Mouse (Mus musculus) CH12.LX (cell line): Measurements from ENCODE around the gene Rpl39. TPM values are rescaled to one million over a fixed set of nuclear protein-coding genes. Genes with fewer than 3 reads are reported as not detected.

Experiments used
- DNase-seq: peaks from one replicate; pipeline ENCODE4 v3.0.0-alpha.2; 2013; ENCODE audit errors: extremely low read depth
- H3K27ac ChIP-seq: 2 replicates; pipeline ENCODE4 v1.5.1; 2012; ENCODE audit warnings: low read depth, mild to moderate bottlenecking, control low read depth, moderate library complexity; ENCODE audit not compliant: insufficient read depth
- H3K27me3 ChIP-seq: replicated peaks from 2 replicates; pipeline ENCODE3; 2012; ENCODE audit warnings: inconsistent platforms
- H3K36me3 ChIP-seq, 2 experiments: replicated peaks in 1 of 2; 2 replicates each; pipeline versions ENCODE3 to v1.6.1; 2012; ENCODE audit warnings: inconsistent platforms in 1 of 2, low read length in 1 of 2, mild to moderate bottlenecking in 1 of 2, mixed read lengths in 1 of 2, moderate library complexity in 1 of 2; ENCODE audit not compliant: control insufficient read depth in 1 of 2, insufficient read depth in 1 of 2
- H3K4me1 ChIP-seq, 2 experiments: 2 replicates each; pipeline ENCODE4 v1.6.1; 2012; ENCODE audit warnings: inconsistent platforms in 1 of 2, moderate library complexity in 1 of 2; ENCODE audit not compliant: insufficient read depth in 2 of 2, control insufficient read depth in 1 of 2
- H3K4me2 ChIP-seq: 2 replicates; pipeline ENCODE4 v1.6.1; 2012; ENCODE audit warnings: low read depth, mild to moderate bottlenecking, control low read depth; ENCODE audit not compliant: poor library complexity, insufficient read depth, severe bottlenecking
- H3K4me3 ChIP-seq, 3 experiments: fragments of 150-350 bp in 1 of 3; sonication (generic) in 1 of 3; replicated peaks in 1 of 3; 2 replicates each; pipeline versions ENCODE3 to v1.5.1; 2011 to 2012; ENCODE audit warnings: low read depth in 2 of 3, low read length in 2 of 3, mild to moderate bottlenecking in 2 of 3, moderate library complexity in 2 of 3, control low read depth in 1 of 3, improper control_type of control experiment in 1 of 3, inconsistent platforms in 1 of 3, mixed read lengths in 1 of 3; ENCODE audit not compliant: poor library complexity in 1 of 3
- H3K79me2 ChIP-seq: replicated peaks from 2 replicates; pipeline ENCODE4 v1.6.1; 2012; ENCODE audit warnings: mild to moderate bottlenecking, moderate library complexity; ENCODE audit not compliant: control insufficient read depth, poor library complexity, insufficient read depth, severe bottlenecking; ENCODE audit errors: extremely low read depth
- H3K9ac ChIP-seq: 2 replicates; pipeline ENCODE4 v1.6.1; 2012; ENCODE audit warnings: low read depth, mild to moderate bottlenecking, control low read depth, moderate library complexity; ENCODE audit not compliant: insufficient read depth
- H3K9me3 ChIP-seq: replicated peaks from 2 replicates; pipeline ENCODE3; 2012; ENCODE audit warnings: low read length, inconsistent platforms, mixed read lengths
- CHD1 ChIP-seq: IDR thresholded peaks from 2 replicates; pipeline ENCODE4 v1.6.1; 2012; ENCODE audit warnings: low read depth, low read length, improper control_type of control experiment, inconsistent platforms
- CHD2 ChIP-seq: IDR thresholded peaks from 2 replicates; pipeline ENCODE4 v1.6.1; 2011; ENCODE audit warnings: low read length, improper control_type of control experiment
- CTCF ChIP-seq, 2 experiments: IDR thresholded peaks in 1 of 2; conservative IDR thresholded peaks in 1 of 2; 2 replicates each; pipeline ENCODE4 v1.5.1; 2011 to 2012; ENCODE audit warnings: low read depth in 2 of 2, low read length in 2 of 2, improper control_type of control experiment in 1 of 2, inconsistent platforms in 1 of 2, mild to moderate bottlenecking in 1 of 2, moderate library complexity in 1 of 2
- E2F4 ChIP-seq: IDR thresholded peaks from 2 replicates; pipeline ENCODE4 v1.6.1; 2011; ENCODE audit warnings: low read depth, low read length, improper control_type of control experiment; ENCODE audit not compliant: insufficient replicate concordance
- ELF1 ChIP-seq: IDR thresholded peaks from 2 replicates; pipeline ENCODE4 v1.6.1; 2014; ENCODE audit warnings: low read depth, mild to moderate bottlenecking, inconsistent platforms, low read length, improper control_type of control experiment
- HCFC1 ChIP-seq: IDR thresholded peaks from 2 replicates; pipeline ENCODE4 v1.6.1; 2012; ENCODE audit warnings: low read depth, mild to moderate bottlenecking, inconsistent platforms, low read length, improper control_type of control experiment
- IRF4 ChIP-seq: IDR thresholded peaks from 2 replicates; pipeline ENCODE4 v1.6.1; 2014; ENCODE audit warnings: low read depth, mild to moderate bottlenecking, inconsistent platforms, low read length, improper control_type of control experiment
- JUND ChIP-seq: conservative IDR thresholded peaks from 2 replicates; pipeline ENCODE4 v1.6.1; 2011; ENCODE audit warnings: low read depth, low read length, improper control_type of control experiment
- KAT2A ChIP-seq: IDR thresholded peaks from 2 replicates; pipeline ENCODE4 v1.6.1; 2012; ENCODE audit warnings: low read length, improper control_type of control experiment, inconsistent platforms; ENCODE audit not compliant: insufficient replicate concordance
- MAX ChIP-seq: IDR thresholded peaks from 2 replicates; pipeline ENCODE4 v1.6.1; 2011; ENCODE audit warnings: low read length, improper control_type of control experiment
- MEF2A ChIP-seq: IDR thresholded peaks from 2 replicates; pipeline ENCODE4 v1.6.1; 2014; ENCODE audit warnings: low read depth, mild to moderate bottlenecking, inconsistent platforms, low read length, improper control_type of control experiment, borderline replicate concordance
- MXI1 ChIP-seq: IDR thresholded peaks from 2 replicates; pipeline ENCODE4 v1.6.1; 2011; ENCODE audit warnings: mild to moderate bottlenecking, low read depth, low read length, improper control_type of control experiment
- MYC ChIP-seq: IDR thresholded peaks from 2 replicates; pipeline ENCODE4 v1.6.1; 2011; ENCODE audit warnings: low read depth, mild to moderate bottlenecking, improper control_type of control experiment, low read length
- NRF1 ChIP-seq: IDR thresholded peaks from 2 replicates; pipeline ENCODE4 v1.6.1; 2014; ENCODE audit warnings: low read depth, mild to moderate bottlenecking, inconsistent platforms, low read length, improper control_type of control experiment, moderate library complexity
- PAX5 ChIP-seq: IDR thresholded peaks from 2 replicates; pipeline ENCODE4 v1.6.1; 2012; ENCODE audit warnings: low read length, inconsistent platforms, mixed read lengths
- POLR2A ChIP-seq: IDR thresholded peaks from 2 replicates; pipeline ENCODE4 v1.6.1; 2011; ENCODE audit warnings: low read depth, mild to moderate bottlenecking, improper control_type of control experiment, low read length
- SIN3A ChIP-seq: IDR thresholded peaks from 2 replicates; pipeline ENCODE4 v1.6.1; 2012; ENCODE audit warnings: low read length, improper control_type of control experiment, inconsistent platforms
- TBP ChIP-seq: conservative IDR thresholded peaks from 2 replicates; pipeline ENCODE4 v1.6.1; 2011; ENCODE audit warnings: low read depth, low read length, improper control_type of control experiment
- TCF12 ChIP-seq: IDR thresholded peaks from 2 replicates; pipeline ENCODE4 v1.6.1; 2014; ENCODE audit warnings: low read depth, mild to moderate bottlenecking, inconsistent platforms, low read length, improper control_type of control experiment
- UBTF ChIP-seq: IDR thresholded peaks from 2 replicates; pipeline ENCODE4 v1.6.1; 2012; ENCODE audit warnings: low read depth, mild to moderate bottlenecking, inconsistent platforms, low read length, improper control_type of control experiment, moderate library complexity
- ZKSCAN1 ChIP-seq: IDR thresholded peaks from 2 replicates; pipeline ENCODE4 v1.6.1; 2012; ENCODE audit warnings: low read depth, inconsistent platforms, low read length, improper control_type of control experiment, borderline replicate concordance
- ZMIZ1 ChIP-seq: IDR thresholded peaks from 2 replicates; pipeline ENCODE4 v1.6.1; 2012; ENCODE audit warnings: low read depth, mild to moderate bottlenecking, inconsistent platforms, low read length, improper control_type of control experiment
- ZNF384 ChIP-seq: IDR thresholded peaks from 2 replicates; pipeline ENCODE4 v1.6.1; 2012; ENCODE audit warnings: low read depth, low read length, improper control_type of control experiment, inconsistent platforms
- dilution Hi-C: fragments of 300-500 bp; cut with MboI; formaldehyde crosslinking; loops from 2 replicates; pipeline ENCODE4 v1.14.3; 2020; ENCODE audit warnings: low sequenced_read_pairs; ENCODE audit not compliant: extremely low pct_unique_long_range_greater_than_20kb, extremely low pct_ligation_motif_present
- in situ Hi-C: fragments of 300-500 bp; cut with MboI; formaldehyde crosslinking; loops from 3 replicates; pipeline ENCODE4 v1.14.3; 2019; ENCODE audit warnings: low sequenced_read_pairs, low pct_ligation_motif_present, low pct_unique_long_range_greater_than_20kb, mixed read lengths
- polyA plus RNA-seq: library from polyadenylated mRNA; unstranded; fragments of >175 nt; gene quantifications from 2 replicates; pipeline ENCODE4 v1.2.1, GENCODE M21; 2012; ENCODE audit warnings: low read depth; ENCODE audit not compliant: insufficient read length
- total RNA-seq, 2 experiments: library from RNA; depleted of rRNA; stranded (reverse); fragments of 300-350 nt in 1 of 2; fragments of >200 nt in 1 of 2; gene quantifications; 2 replicates each; pipeline ENCODE4 v1.2.3; 2012 to 2014

Gene Rpl39
- total and polyA plus RNA-seq, 3 experiments = 1,227 to 2,172 (median 2,129) TPM

DNA sequence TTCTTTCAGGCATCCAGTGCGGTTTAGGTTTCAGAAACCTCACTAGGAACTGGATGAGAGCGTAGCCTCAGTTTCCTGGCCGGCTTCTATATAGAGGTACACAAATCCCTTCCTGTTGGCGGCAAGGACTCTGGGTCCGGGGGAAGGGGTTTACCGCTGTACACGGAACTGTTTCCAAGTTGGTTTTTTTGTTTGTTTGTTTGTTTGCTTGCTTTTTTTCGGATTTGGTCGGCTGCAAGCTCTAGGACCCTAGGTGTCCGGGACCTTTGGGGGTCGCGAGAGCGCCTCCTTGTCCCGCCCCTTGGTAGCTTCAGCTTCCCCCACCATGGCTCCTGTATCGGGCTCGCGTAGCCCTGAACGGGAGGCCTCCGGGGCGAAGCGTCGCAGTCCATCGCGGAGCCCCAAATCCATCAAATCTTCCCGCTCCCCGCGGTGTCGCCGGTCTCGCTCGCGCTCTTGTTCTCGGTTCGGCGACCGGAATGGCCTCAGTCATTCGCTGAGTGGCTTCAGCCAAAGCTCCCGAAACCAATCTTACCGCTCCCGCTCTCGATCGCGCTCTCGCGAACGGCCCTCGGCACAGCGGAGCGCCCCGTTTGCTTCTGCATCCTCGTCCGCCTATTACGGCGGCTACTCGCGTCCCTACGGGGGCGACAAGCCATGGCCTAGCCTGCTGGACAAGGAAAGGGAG, 41.6 kb upstream of the Rpl39 start, which contains the start of gene Nkap:
Nkap (plus strand) TSS at position 125 of the 688 bp plus-strand sequence.
- no peaks in the 10 kb centered on the region for H3K36me3 ChIP-seq
- no peaks in the 10 kb centered on the region for H3K9me3 ChIP-seq
- peaks cover 24% of the 10 kb centered on the region for H3K79me2 ChIP-seq
- H3K4me1 ChIP-seq = no peaks in the 10 kb centered on the region
- H3K9ac ChIP-seq = peak within 1 kb of the TSS; percentile 98
- peak; percentile 78 for DNase-seq
- H3K27ac ChIP-seq = peak within 1 kb of the TSS; percentile 90
- peak within 1 kb of the TSS; percentile 47; the same call in 1 of the 2 replicates for H3K4me2 ChIP-seq
- dilution Hi-C loops = no loop called here
- TF ChIP-seq HCFC1 (peak; percentile 89), SIN3A (peak; percentile 91), ZNF384 (peak; percentile 53; the same call in 1 of the 2 replicates), NRF1 (0 out of 2 replicates have a peak, but pooled peaks have one; percentile 29), MAX (peak; percentile 29; the same call in 1 of the 2 replicates), CTCF (conservative IDR thresholded peaks at IDR 0.05 in 1 of 2, IDR thresholded peaks at IDR 0.05 in 1 of 2; ENCODE audit: low read depth in 2 of 2, low read length in 2 of 2) (no peak), E2F4 (peak; percentile 82; the same call in 1 of the 2 replicates), MYC (0 out of 2 replicates have a peak, but pooled peaks have one; percentile 16), POLR2A (peak; percentile 33), IRF4 (peak; percentile 28; the same call in 1 of the 2 replicates), CHD1 (0 out of 2 replicates have a peak, but pooled peaks have one; percentile 41), KAT2A (peak; percentile 74; the same call in 1 of the 2 replicates), ELF1 (peak; percentile 83), TBP (peak; percentile 91), UBTF (no peak; the same call in 1 of the 2 replicates), PAX5 (no peak), TCF12 (peak; percentile 72), CHD2 (peak; percentile 58), MXI1 (peak; percentile 45; the same call in 1 of the 2 replicates), ZKSCAN1 (no peak), ZMIZ1 (0 out of 2 replicates have a peak, but pooled peaks have one; percentile 37), JUND (no peak), MEF2A (peak; percentile 57)
- H3K4me3 ChIP-seq = peak within 1 kb of the TSS; percentile 68 to 94 (median 72)
- in situ Hi-C loops = no loop called here
- H3K27me3 ChIP-seq = no peaks in the 10 kb centered on the region
